Comparison of ENCODE assay signal across 9 mouse cellular contexts in genomic region chr9:41326772-41327560, GRCm38 (mm10).
DNase-seq lines count a peak whose midpoint lies in the region; ATAC-seq lines count a peak whose summit lies in the region.
"Had no signal": no experiment of that assay in that cellular context is flagged by ENCODE, and none has a peak within 500 bp of the region (broad histone marks: within the 10 kb centered on the region; RNA-seq: fewer than 3 reads in every experiment).

No protein-coding gene starts in this region.

- peaks cover 3% of the 10 kb centered on the region; the same call in 1 of the 2 replicates for H3K4me1 ChIP-seq in embryonic facial prominence, embryonic 11.5 days (ENCODE audit: control insufficient read depth, insufficient read depth, low read length)
- peaks cover 22% of the 10 kb centered on the region for H3K4me1 ChIP-seq in heart, embryonic 10.5 days
- peaks cover 7% of the 10 kb centered on the region; the same call in 1 of the 2 replicates for H3K4me1 ChIP-seq in kidney, embryonic 14.5 days (ENCODE audit: control insufficient read depth, insufficient read depth, low read length)
- peaks cover 16% of the 10 kb centered on the region; the same call in 1 of the 2 replicates for H3K4me1 ChIP-seq in stomach, embryonic 16.5 days (ENCODE audit: control insufficient read depth, insufficient read depth, low read length)

- H3K36me3 ChIP-seq in embryonic facial prominence, embryonic 11.5 days (replicated peaks; ENCODE audit: control insufficient read depth, insufficient read depth, low read depth, low read length), result no peaks in the 10 kb centered on the region
- H3K36me3 ChIP-seq in heart, embryonic 10.5 days, result no peaks in the 10 kb centered on the region
- no peaks in the 10 kb centered on the region for H3K36me3 ChIP-seq in kidney, embryonic 14.5 days (ENCODE audit: control insufficient read depth, insufficient read depth, low read length)
- no peaks in the 10 kb centered on the region for H3K36me3 ChIP-seq in stomach, embryonic 16.5 days (ENCODE audit: control insufficient read depth, insufficient read depth, low read length)

- DNase-seq in adrenal gland, adult 2 months, result peak; percentile 54
- peak; percentile 51 for DNase-seq in embryonic facial prominence, embryonic 11.5 days (ENCODE audit: low spot score)
- peak; percentile 74 for DNase-seq in heart, embryonic 10.5 days (ENCODE audit: low spot score)
- peak; percentile 53 to 79 for DNase-seq in lung, postnatal 4 days
- DNase-seq in left cerebral cortex, adult 18-20 months (ENCODE audit: low spot score in 2 of 2), result no peak
- DNase-seq in frontal cortex, postnatal 10 days (ENCODE audit: low spot score in 2 of 2), result no peak

- no peak overlapping the region for H3K4me3 ChIP-seq in embryonic facial prominence, embryonic 11.5 days (ENCODE audit: low read depth, low read length)
- peak overlapping the region; percentile 0; the same call in 1 of the 2 replicates for H3K4me3 ChIP-seq in heart, embryonic 10.5 days
- peak overlapping the region; percentile 17; the same call in 1 of the 2 replicates for H3K4me3 ChIP-seq in kidney, embryonic 14.5 days (ENCODE audit: low read length)
- no peak overlapping the region for H3K4me3 ChIP-seq in stomach, embryonic 16.5 days (replicated peaks; ENCODE audit: low read length)

- H3K4me2 ChIP-seq in embryonic facial prominence, embryonic 11.5 days (ENCODE audit: low read depth, low read length), result no peak overlapping the region
- H3K4me2 ChIP-seq in kidney, embryonic 14.5 days (replicated peaks; ENCODE audit: low read depth, low read length), result peak overlapping the region; percentile 27; the same call in 1 of the 2 replicates
- peak overlapping the region; percentile 38; the same call in 1 of the 2 replicates for H3K4me2 ChIP-seq in stomach, embryonic 16.5 days (ENCODE audit: low read depth, low read length)

- H3K27me3 ChIP-seq in embryonic facial prominence, embryonic 11.5 days (ENCODE audit: control insufficient read depth, insufficient read depth, low read length), result no peaks in the 10 kb centered on the region
- no peaks in the 10 kb centered on the region for H3K27me3 ChIP-seq in heart, embryonic 10.5 days (ENCODE audit: insufficient read depth, poor library complexity, severe bottlenecking)
- H3K27me3 ChIP-seq in kidney, embryonic 14.5 days (ENCODE audit: control insufficient read depth, insufficient read depth, low read length), result no peaks in the 10 kb centered on the region
- no peaks in the 10 kb centered on the region for H3K27me3 ChIP-seq in stomach, embryonic 16.5 days (ENCODE audit: control insufficient read depth, insufficient read depth, low read length)

- WGBS in embryonic facial prominence, embryonic 11.5 days, result 21% methylated on average over 10 of the region's 10 CpGs
- 37% methylated on average over 10 of the region's 10 CpGs for WGBS in heart, embryonic 10.5 days
- WGBS in kidney, embryonic 14.5 days, result 16% methylated on average over 10 of the region's 10 CpGs
- 21% methylated on average over 10 of the region's 10 CpGs for WGBS in stomach, embryonic 16.5 days

- ATAC-seq in embryonic facial prominence, embryonic 11.5 days (replicated peaks; ENCODE audit: insufficient number of reproducible peaks, low FRiP score, low TSS enrichment, low read depth), result no peak; the same call in 1 of the 2 replicates
- ATAC-seq in kidney, embryonic 14.5 days (ENCODE audit: low FRiP score, low TSS enrichment), result peak; percentile 92
- ATAC-seq in stomach, embryonic 16.5 days (ENCODE audit: insufficient read depth, low FRiP score), result peak; percentile 87; the same call in 1 of the 2 replicates

- H3K9ac ChIP-seq in embryonic facial prominence, embryonic 11.5 days (replicated peaks; ENCODE audit: low read length), result peak overlapping the region; percentile 25; the same call in 1 of the 2 replicates
- H3K9ac ChIP-seq in kidney, embryonic 14.5 days (ENCODE audit: low read depth, low read length), result no peak overlapping the region; the same call in 1 of the 2 replicates
- 0 out of 2 replicates have a peak overlapping the region, but pooled peaks have one; percentile 33 for H3K9ac ChIP-seq in stomach, embryonic 16.5 days (ENCODE audit: low read length)

- no peaks in the 10 kb centered on the region for H3K9me3 ChIP-seq in embryonic facial prominence, embryonic 11.5 days (replicated peaks; ENCODE audit: control insufficient read depth, low read length)
- no peaks in the 10 kb centered on the region for H3K9me3 ChIP-seq in heart, embryonic 10.5 days
- H3K9me3 ChIP-seq in kidney, embryonic 14.5 days (ENCODE audit: control insufficient read depth, low read length), result no peaks in the 10 kb centered on the region
- H3K9me3 ChIP-seq in stomach, embryonic 16.5 days (replicated peaks; ENCODE audit: control insufficient read depth, low read length), result no peaks in the 10 kb centered on the region

- H3K27ac ChIP-seq in embryonic facial prominence, embryonic 11.5 days (replicated peaks; ENCODE audit: low read depth, low read length), result peak overlapping the region; percentile 66
- H3K27ac ChIP-seq in heart, embryonic 10.5 days, result peak overlapping the region; percentile 74
- H3K27ac ChIP-seq in kidney, embryonic 14.5 days (ENCODE audit: low read depth, low read length), result peak overlapping the region; percentile 83
- peak overlapping the region; percentile 75 for H3K27ac ChIP-seq in stomach, embryonic 16.5 days (ENCODE audit: low read length)
- H3K27ac ChIP-seq: macrophage had no signal

Comparison
In these comparisons a context has a peak if more than half of its experiments do, and no peak if none do; other contexts are left out.
1. DNase-seq: peak in adrenal gland, adult 2 months (single experiment), embryonic facial prominence, embryonic 11.5 days (single experiment), heart, embryonic 10.5 days (single experiment) and lung, postnatal 4 days (2 of 2); none in left cerebral cortex, adult 18-20 months (0 of 2) and frontal cortex, postnatal 10 days (0 of 2).
2. H3K4me3 ChIP-seq: peak in heart, embryonic 10.5 days (single experiment) and kidney, embryonic 14.5 days (single experiment); none in embryonic facial prominence, embryonic 11.5 days (single experiment) and stomach, embryonic 16.5 days (single experiment).
3. Peak in every context shown above with its lines, with median percentiles within 50 percentile points of each other: H3K27ac ChIP-seq.